Mouse (Mus musculus): ENCODE results near the gene Cysltr2. TPM values are rescaled to one million over a fixed set of nuclear protein-coding genes. Genes with fewer than 3 reads are reported as not detected.

Cysltr2 gene
- total RNA-seq, 4 experiments from 2014 or later, result 0.32 TPM; not detected in 3

GRCm38 (mm10) chr14:72986044-72986443 is 62.9 kb downstream of the Cysltr2 start:
- no peak for DNase-seq (ENCODE audit: low spot score in 2 of 2)

GRCm38 (mm10) chr14:72985113-72985512 is 63.8 kb downstream of the Cysltr2 start:
- no peak for DNase-seq (ENCODE audit: low spot score in 2 of 2)

- peak; percentile 79 to 81 for DNase-seq (ENCODE audit: low spot score in 2 of 2)
These were observed 65.5 kb downstream of the Cysltr2 start for GRCm38 (mm10) chr14:72983456-72983855.

GRCm38 (mm10) chr14:72982981-72983436 is 65.9 kb downstream of the Cysltr2 start:
- no peak for DNase-seq (ENCODE audit: low spot score in 2 of 2)

GRCm38 (mm10) chr14:72980761-72981160 is 68.2 kb downstream of the Cysltr2 start:
- no peak for DNase-seq (ENCODE audit: low spot score in 2 of 2)

GRCm38 (mm10) chr14:72980106-72980505 is 68.8 kb downstream of the Cysltr2 start:
- DNase-seq (ENCODE audit: low spot score in 2 of 2), result no peak

- DNase-seq (ENCODE audit: low spot score in 2 of 2), result no peak
These were observed 72.8 kb downstream of the Cysltr2 start for GRCm38 (mm10) chr14:72976111-72976510.

Other genes starting within 250 kb of the Cysltr2 start
- 10 to 100 TPM; 14.0 to 17.5 (median 15.7) TPM for gene Rcbtb2, start 73.9 kb upstream of the Cysltr2 start, total RNA-seq (2022)
- gene Lpar6, start 188.8 kb upstream of the Cysltr2 start, total RNA-seq (2022), result under 1 TPM; 0.61 to 0.89 (median 0.76) TPM

Measured in gastrocnemius, adult 8-10 months (tissue).